24 mouse cellular contexts compared by ENCODE assay signal in genomic region chr6:137506563-137506962, GRCm38 (mm10).
DNase-seq lines count a peak whose midpoint lies in the region; ATAC-seq and TF ChIP-seq lines count a peak whose summit lies in the region.
"Had no signal": no experiment of that assay in that cellular context is flagged by ENCODE, and none has a peak within 500 bp of the region (broad histone marks: within the 10 kb centered on the region; RNA-seq: fewer than 3 reads in every experiment).

No protein-coding gene starts in this region.

- H3K9me3 ChIP-seq in intestine, postnatal 0 days (ENCODE audit: control insufficient read depth): no peaks in the 10 kb centered on the region
- no peaks in the 10 kb centered on the region for H3K9me3 ChIP-seq in intestine, embryonic 16.5 days (ENCODE audit: control insufficient read depth, low read length)
- no peaks in the 10 kb centered on the region for H3K9me3 ChIP-seq in stomach, postnatal 0 days (ENCODE audit: control insufficient read depth, low read length)
- H3K9me3 ChIP-seq: embryonic facial prominence, embryonic 10.5 days; embryonic facial prominence, embryonic 13.5 days; forebrain, embryonic 12.5 days; forebrain, embryonic 15.5 days; heart, embryonic 10.5 days; hindbrain, embryonic 12.5 days; hindbrain, embryonic 15.5 days had no signal

- no peak overlapping the region for H3K4me3 ChIP-seq in intestine, postnatal 0 days (ENCODE audit: low read depth, low read length)
- H3K4me3 ChIP-seq in intestine, embryonic 16.5 days (ENCODE audit: low read length): no peak overlapping the region
- H3K4me3 ChIP-seq in stomach, postnatal 0 days (ENCODE audit: low read depth, low read length): no peak overlapping the region
- H3K4me3 ChIP-seq: embryonic facial prominence, embryonic 10.5 days; embryonic facial prominence, embryonic 13.5 days; erythroblast, embryonic 14.5 days; forebrain, embryonic 12.5 days; forebrain, embryonic 15.5 days; heart, adult 2 months; heart, embryonic 10.5 days; hindbrain, embryonic 12.5 days; hindbrain, embryonic 15.5 days had no signal

- TF ChIP-seq EP300 in stomach, postnatal 0 days (optimal IDR thresholded peaks at IDR 0.05): no peak

- peak; percentile 14 for DNase-seq in adrenal gland, postnatal 10 days
- no peak for DNase-seq in adrenal gland, adult 8-10 months
- DNase-seq in urinary bladder, postnatal 36 days (ENCODE audit: low spot score in 2 of 2): peak; percentile 17 to 43
- DNase-seq in urinary bladder, postnatal 10 days (ENCODE audit: low spot score): no peak
- no peak for DNase-seq in stomach, postnatal 0 days (ENCODE audit: low spot score)
- no peak for DNase-seq in right cerebral cortex, adult 2 months (ENCODE audit: low spot score in 2 of 2)
- DNase-seq: cerebellum, adult 11-12 months; cerebellum, adult 8-10 months; cerebellum, postnatal 10 days; cerebellum, postnatal 36 days; embryo, embryonic 11 days; gastrocnemius, postnatal 25 days had no signal

- H3K27ac ChIP-seq in intestine, postnatal 0 days (ENCODE audit: low read depth, low read length): peak overlapping the region; percentile 79
- no peak overlapping the region for H3K27ac ChIP-seq in intestine, embryonic 16.5 days (ENCODE audit: low read length)
- no peak overlapping the region for H3K27ac ChIP-seq in stomach, postnatal 0 days (replicated peaks)
- H3K27ac ChIP-seq: embryonic facial prominence, embryonic 10.5 days; embryonic facial prominence, embryonic 13.5 days; forebrain, embryonic 12.5 days; forebrain, embryonic 15.5 days; heart, adult 2 months; heart, embryonic 10.5 days; hindbrain, embryonic 12.5 days; hindbrain, embryonic 15.5 days had no signal

- H3K27me3 ChIP-seq in intestine, postnatal 0 days (replicated peaks; ENCODE audit: control insufficient read depth, insufficient read depth, low read length): no peaks in the 10 kb centered on the region
- H3K27me3 ChIP-seq in intestine, embryonic 16.5 days (replicated peaks; ENCODE audit: control insufficient read depth, insufficient read depth, low read length): no peaks in the 10 kb centered on the region
- no peaks in the 10 kb centered on the region for H3K27me3 ChIP-seq in stomach, postnatal 0 days (ENCODE audit: control insufficient read depth, insufficient read depth, low read length)
- H3K27me3 ChIP-seq: embryonic facial prominence, embryonic 13.5 days; forebrain, embryonic 12.5 days; forebrain, embryonic 15.5 days; hindbrain, embryonic 12.5 days; hindbrain, embryonic 15.5 days had no signal

- TF ChIP-seq CTCF in intestine, postnatal 0 days (IDR thresholded peaks at IDR 0.05; ENCODE audit: low read depth): no peak
- no peak for TF ChIP-seq CTCF in stomach, postnatal 0 days (IDR thresholded peaks at IDR 0.05; ENCODE audit: low read depth)

- peak; percentile 32; the same call in 1 of the 2 replicates for ATAC-seq in intestine, postnatal 0 days
- no peak for ATAC-seq in intestine, embryonic 16.5 days
- peak; percentile 78 for ATAC-seq in stomach, postnatal 0 days (ENCODE audit: low FRiP score, low TSS enrichment)
- ATAC-seq: activated CD4-positive, CD25-positive, alpha-beta regulatory T cell, adult 4 months; forebrain, embryonic 15.5 days had no signal

- no peaks in the 10 kb centered on the region for H3K4me1 ChIP-seq in intestine, postnatal 0 days (replicated peaks; ENCODE audit: control insufficient read depth, insufficient read depth, low read length)
- H3K4me1 ChIP-seq in intestine, embryonic 16.5 days (ENCODE audit: control insufficient read depth, insufficient read depth, low read length): peaks cover 5% of the 10 kb centered on the region; the same call in 1 of the 2 replicates
- H3K4me1 ChIP-seq in stomach, postnatal 0 days (replicated peaks; ENCODE audit: control insufficient read depth, insufficient read depth): no peaks in the 10 kb centered on the region
- H3K4me1 ChIP-seq: embryonic facial prominence, embryonic 10.5 days; embryonic facial prominence, embryonic 13.5 days; forebrain, embryonic 12.5 days; forebrain, embryonic 15.5 days; hindbrain, embryonic 12.5 days; hindbrain, embryonic 15.5 days had no signal

- H3K4me2 ChIP-seq in intestine, postnatal 0 days (replicated peaks; ENCODE audit: low read depth): no peak overlapping the region
- H3K4me2 ChIP-seq in intestine, embryonic 16.5 days (ENCODE audit: low read depth, low read length): no peak overlapping the region
- H3K4me2 ChIP-seq in stomach, postnatal 0 days (replicated peaks; ENCODE audit: low read depth): no peak overlapping the region
- H3K4me2 ChIP-seq: embryonic facial prominence, embryonic 13.5 days; forebrain, embryonic 12.5 days; forebrain, embryonic 15.5 days; hindbrain, embryonic 12.5 days; hindbrain, embryonic 15.5 days had no signal

- WGBS in intestine, postnatal 0 days: 78% methylated on average over 7 of the region's 7 CpGs
- WGBS in intestine, embryonic 16.5 days: 91% methylated on average over 7 of the region's 7 CpGs
- 86% methylated on average over 7 of the region's 7 CpGs for WGBS in stomach, postnatal 0 days

- H3K36me3 ChIP-seq in intestine, postnatal 0 days (ENCODE audit: control insufficient read depth, insufficient read depth): peaks cover 82% of the 10 kb centered on the region
- H3K36me3 ChIP-seq in intestine, embryonic 16.5 days (ENCODE audit: control insufficient read depth, insufficient read depth, low read length): no peaks in the 10 kb centered on the region
- H3K36me3 ChIP-seq in stomach, postnatal 0 days (ENCODE audit: control insufficient read depth, insufficient read depth, low read length): peaks cover 6% of the 10 kb centered on the region; the same call in 1 of the 2 replicates
- H3K36me3 ChIP-seq: embryonic facial prominence, embryonic 10.5 days; forebrain, embryonic 12.5 days; forebrain, embryonic 15.5 days; hindbrain, embryonic 12.5 days had no signal

- no peak overlapping the region for H3K9ac ChIP-seq in intestine, postnatal 0 days (ENCODE audit: low read depth, low read length)
- no peak overlapping the region for H3K9ac ChIP-seq in intestine, embryonic 16.5 days (ENCODE audit: low read depth, low read length)
- no peak overlapping the region for H3K9ac ChIP-seq in stomach, postnatal 0 days (ENCODE audit: low read length)
- H3K9ac ChIP-seq: embryonic facial prominence, embryonic 13.5 days; forebrain, embryonic 12.5 days; forebrain, embryonic 15.5 days; hindbrain, embryonic 12.5 days; hindbrain, embryonic 15.5 days had no signal

Comparison
In these comparisons a context has a peak if more than half of its experiments do, and no peak if none do; other contexts are left out.
1. DNase-seq: peak in adrenal gland, postnatal 10 days (single experiment) and urinary bladder, postnatal 36 days (2 of 2); none in adrenal gland, adult 8-10 months (single experiment), urinary bladder, postnatal 10 days (single experiment), stomach, postnatal 0 days (single experiment) and right cerebral cortex, adult 2 months (0 of 2).